Mouse (Mus musculus) ES-Bruce4 (cell line): Measurements from ENCODE around the gene Ndufa6.

Experiments used
- CTCF ChIP-seq: IDR thresholded peaks from one replicate; pipeline ENCODE4 v1.8.1; 2011; ENCODE audit warnings: low read depth, low read length
- EP300 ChIP-seq: IDR thresholded peaks from 2 replicates; pipeline ENCODE4 v1.6.1; 2011; ENCODE audit warnings: low read depth, low read length; ENCODE audit not compliant: insufficient read depth
- POLR2A ChIP-seq: IDR thresholded peaks from one replicate; pipeline ENCODE4 v1.8.1; 2011; ENCODE audit warnings: low read length; ENCODE audit not compliant: insufficient read depth

DNA sequence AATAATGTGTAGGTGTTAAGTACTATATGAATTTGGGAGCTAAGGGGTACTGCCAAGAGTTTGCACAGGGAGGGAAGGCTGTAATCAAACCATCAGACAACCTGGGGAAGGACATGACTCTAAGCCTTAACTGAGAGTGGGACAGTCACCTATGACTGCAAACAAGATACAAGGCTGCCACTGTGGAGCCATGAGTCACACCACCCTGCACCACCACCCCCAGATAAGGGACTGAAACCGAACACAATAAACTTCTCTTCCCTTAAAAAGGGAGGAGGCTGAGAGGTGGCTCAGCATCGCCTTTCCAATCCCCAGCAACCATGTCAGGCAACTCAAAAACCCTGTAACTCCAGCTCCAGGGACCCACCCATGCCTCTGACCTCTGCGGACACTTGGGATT, 2.6 kb downstream of the Ndufa6 start:
- TF ChIP-seq POLR2A: no peak
- no peak for TF ChIP-seq CTCF
- no peak for TF ChIP-seq EP300
